Mouse (Mus musculus) forebrain, postnatal 0 days (tissue): ENCODE results near the gene Creb3l1. TPM values are rescaled to one million over a fixed set of nuclear protein-coding genes. Genes with fewer than 3 reads are reported as not detected.

Experiments used
- ATAC-seq: fragments of 200-750 bp; cut with Nextera tagmentation; 2 replicates; pipeline ENCODE4 v1.8.0; 2017; ENCODE audit warnings: mild to moderate bottlenecking, moderate library complexity
- DNase-seq: peaks from one replicate; pipeline ENCODE4 v3.0.0-alpha.2; 2015
- H3K27ac ChIP-seq: fragments of 300-500 bp; sonication (generic); 2 replicates; pipeline ENCODE4 v1.5.1; 2014; ENCODE audit warnings: low read depth, mild to moderate bottlenecking, antibody characterized with exemption, low read length, moderate library complexity, mixed read lengths
- H3K27me3 ChIP-seq: fragments of 300-500 bp; sonication (generic); 2 replicates; pipeline ENCODE4 v1.6.1; 2014; ENCODE audit warnings: mild to moderate bottlenecking, low read length, mixed read lengths; ENCODE audit not compliant: insufficient read depth
- H3K36me3 ChIP-seq: fragments of 300-500 bp; sonication (generic); 2 replicates; pipeline ENCODE4 v1.6.1; 2014; ENCODE audit warnings: mild to moderate bottlenecking, moderate library complexity; ENCODE audit not compliant: insufficient read depth
- H3K4me1 ChIP-seq: fragments of 300-500 bp; sonication (generic); 2 replicates; pipeline ENCODE4 v1.6.1; 2014; ENCODE audit warnings: antibody characterized with exemption; ENCODE audit not compliant: insufficient read depth
- H3K4me2 ChIP-seq: fragments of 300-500 bp; sonication (generic); 2 replicates; pipeline ENCODE4 v1.6.1; 2014; ENCODE audit warnings: low read depth, mild to moderate bottlenecking, moderate library complexity
- H3K4me3 ChIP-seq: fragments of 300-500 bp; sonication (generic); 2 replicates; pipeline ENCODE4 v1.5.1; 2014; ENCODE audit warnings: low read depth, low read length, mixed read lengths
- H3K9ac ChIP-seq: fragments of 300-500 bp; sonication (generic); 2 replicates; pipeline ENCODE4 v1.6.1; 2014; ENCODE audit warnings: mild to moderate bottlenecking
- H3K9me3 ChIP-seq: fragments of 300-500 bp; sonication (generic); 2 replicates; pipeline ENCODE4 v1.6.1; 2016; ENCODE audit warnings: low read length
- CTCF ChIP-seq: sonication (generic); IDR thresholded peaks from 2 replicates; pipeline ENCODE4 v1.5.1; 2016; ENCODE audit warnings: antibody characterized with exemption, control low read depth, low read depth
- WGBS: fragments of 180-500 bp; shearing (Covaris S2); extraction: QIAGEN DNeasy Blood & Tissue Kit; methylation state at CpG from one replicate; pipeline ENCODE4 v1.1.7; 2014; 5-methylcytosine and 5-hydroxymethylcytosine counted together
- polyA plus RNA-seq: library from polyadenylated mRNA; unstranded; fragments of >200 nt; fragmentation: Nextera tagmentation; extraction: Ambion mirVana; gene quantifications from 2 replicates; pipeline ENCODE4 v1.2.1, GENCODE M21; 2015
- total RNA-seq: library from RNA; depleted of rRNA; stranded (reverse); fragments of >200 nt; gene quantifications from 2 replicates; pipeline ENCODE4 v1.2.3, GENCODE M21; 2014

Gene Creb3l1
- total and polyA plus RNA-seq, 2 experiments from 2014 or later = 2.0 to 2.9 TPM

GRCm38 (mm10) chr2:92012768-92013445, 11.4 kb downstream of the Creb3l1 start:
- 59% methylated on average over 8 of the region's 8 CpGs for WGBS
- no peak for DNase-seq

GRCm38 (mm10) chr2:92011424-92012353, 12.6 kb downstream of the Creb3l1 start:
- no peak overlapping the region for H3K4me3 ChIP-seq
- no peak overlapping the region for H3K9ac ChIP-seq
- WGBS = 72% methylated on average over 12 of the region's 12 CpGs
- DNase-seq (no peak), ATAC-seq (no peak)
- no peaks in the 10 kb centered on the region for H3K9me3 ChIP-seq
- H3K27me3 ChIP-seq = no peaks in the 10 kb centered on the region
- H3K36me3 ChIP-seq = no peaks in the 10 kb centered on the region
- no peak overlapping the region for H3K27ac ChIP-seq
- TF ChIP-seq CTCF = no peak
- H3K4me1 ChIP-seq = peaks cover 4% of the 10 kb centered on the region; the same call in 1 of the 2 replicates
- no peak overlapping the region for H3K4me2 ChIP-seq

More at GRCm38 (mm10) chr2:92012768-92013445, 11.4 kb downstream of the Creb3l1 start:
- no peak for ATAC-seq
- no peaks in the 10 kb centered on the region for H3K27me3 ChIP-seq
- no peak overlapping the region for H3K9ac ChIP-seq
- H3K27ac ChIP-seq = no peak overlapping the region
- H3K9me3 ChIP-seq = no peaks in the 10 kb centered on the region
- TF ChIP-seq CTCF = no peak
- H3K4me3 ChIP-seq = no peak overlapping the region
- no peaks in the 10 kb centered on the region for H3K36me3 ChIP-seq
- no peak overlapping the region for H3K4me2 ChIP-seq
- peaks cover 4% of the 10 kb centered on the region; the same call in 1 of the 2 replicates for H3K4me1 ChIP-seq

GRCm38 (mm10) chr2:92008623-92009404, 15.5 kb downstream of the Creb3l1 start:
- Histone ChIP-seq H3K27me3 (no peaks in the 10 kb centered on the region), H3K27ac (peak overlapping the region; percentile 84), H3K4me2 (peak overlapping the region; percentile 93), H3K4me3 (peak overlapping the region; percentile 58), H3K9me3 (no peaks in the 10 kb centered on the region), H3K4me1 (peaks cover 4% of the 10 kb centered on the region; the same call in 1 of the 2 replicates), H3K36me3 (no peaks in the 10 kb centered on the region), H3K9ac (peak overlapping the region; percentile 62)
- no peak for DNase-seq
- no peak for TF ChIP-seq CTCF
- ATAC-seq = peak; percentile 27
- 3% methylated on average over 20 of the region's 20 CpGs for WGBS

GRCm38 (mm10) chr2:92007933-92008622, 16.2 kb downstream of the Creb3l1 start:
- Histone ChIP-seq H3K36me3 (no peaks in the 10 kb centered on the region), H3K9ac (peak overlapping the region; percentile 62), H3K4me3 (peak overlapping the region; percentile 58), H3K9me3 (no peaks in the 10 kb centered on the region), H3K27ac (peak overlapping the region; percentile 84), H3K4me1 (peaks cover 4% of the 10 kb centered on the region; the same call in 1 of the 2 replicates), H3K4me2 (peak overlapping the region; percentile 93), H3K27me3 (no peaks in the 10 kb centered on the region)
- ATAC-seq = peak; percentile 98
- TF ChIP-seq CTCF = no peak
- 0% methylated on average over 34 of the region's 34 CpGs for WGBS
- DNase-seq = peak; percentile 97

- peak overlapping the region; percentile 62 for H3K9ac ChIP-seq
- no peaks in the 10 kb centered on the region for H3K9me3 ChIP-seq
- H3K4me2 ChIP-seq = peak overlapping the region; percentile 93
- no peaks in the 10 kb centered on the region for H3K36me3 ChIP-seq
- DNase-seq (peak; percentile 78), ATAC-seq (peak; percentile 30)
- H3K27me3 ChIP-seq = no peaks in the 10 kb centered on the region
- TF ChIP-seq CTCF = peak; percentile 71
- peak overlapping the region; percentile 58 for H3K4me3 ChIP-seq
- H3K4me1 ChIP-seq = peaks cover 4% of the 10 kb centered on the region; the same call in 1 of the 2 replicates
- 2% methylated on average over 28 of the region's 28 CpGs for WGBS
- peak overlapping the region; percentile 76 for H3K27ac ChIP-seq
These were observed 17.1 kb downstream of the Creb3l1 start for GRCm38 (mm10) chr2:92006983-92007921.
